Mouse (Mus musculus) forebrain, embryonic 13.5 days (tissue): ENCODE results near the gene Prkg1. TPM values are rescaled to one million over a fixed set of nuclear protein-coding genes. Genes with fewer than 3 reads are reported as not detected.

ENCODE experiments used
- ATAC-seq: fragments of 200-750 bp; cut with Nextera tagmentation; 2 replicates; pipeline ENCODE4 v1.8.0; 2017
- H3K27ac ChIP-seq: fragments of 300-500 bp; sonication (generic); 2 replicates; pipeline ENCODE4 v1.5.1; 2015; ENCODE audit warnings: inconsistent platforms, mild to moderate bottlenecking, moderate library complexity
- H3K27me3 ChIP-seq: fragments of 300-500 bp; sonication (generic); 2 replicates; pipeline ENCODE4 v1.6.1; 2015; ENCODE audit warnings: mild to moderate bottlenecking, inconsistent platforms
- H3K36me3 ChIP-seq: fragments of 300-500 bp; sonication (generic); 2 replicates; pipeline ENCODE4 v1.6.1; 2015; ENCODE audit warnings: mild to moderate bottlenecking, inconsistent platforms; ENCODE audit not compliant: poor library complexity, severe bottlenecking
- H3K4me1 ChIP-seq: fragments of 300-500 bp; sonication (generic); 2 replicates; pipeline ENCODE4 v1.6.1; 2015; ENCODE audit warnings: inconsistent platforms
- H3K4me2 ChIP-seq: fragments of 300-500 bp; sonication (generic); 2 replicates; pipeline ENCODE4 v1.6.1; 2015; ENCODE audit warnings: inconsistent platforms, mild to moderate bottlenecking, moderate library complexity
- H3K4me3 ChIP-seq: fragments of 300-500 bp; sonication (generic); 2 replicates; pipeline ENCODE4 v1.5.1; 2015; ENCODE audit warnings: mild to moderate bottlenecking, inconsistent platforms
- H3K9ac ChIP-seq: fragments of 300-500 bp; sonication (generic); 2 replicates; pipeline ENCODE4 v1.6.1; 2015; ENCODE audit warnings: mild to moderate bottlenecking, inconsistent platforms
- H3K9me3 ChIP-seq: fragments of 300-500 bp; sonication (generic); replicated peaks from 2 replicates; pipeline ENCODE4 v1.6.1; 2016; ENCODE audit warnings: inconsistent platforms
- WGBS: fragments of 180-500 bp; shearing (Covaris S2); methylation state at CpG from one replicate; pipeline ENCODE4 v1.1.7; 2015; 5-methylcytosine and 5-hydroxymethylcytosine counted together
- polyA plus RNA-seq: library from polyadenylated mRNA; unstranded; fragments of >200 nt; fragmentation: Nextera tagmentation; extraction: Ambion mirVana; gene quantifications from 2 replicates; pipeline ENCODE4 v1.2.1, GENCODE M21; 2015

The Prkg1 gene
- polyA plus RNA-seq, 1 experiment from 2014 or later = 1.3 TPM

DNA sequence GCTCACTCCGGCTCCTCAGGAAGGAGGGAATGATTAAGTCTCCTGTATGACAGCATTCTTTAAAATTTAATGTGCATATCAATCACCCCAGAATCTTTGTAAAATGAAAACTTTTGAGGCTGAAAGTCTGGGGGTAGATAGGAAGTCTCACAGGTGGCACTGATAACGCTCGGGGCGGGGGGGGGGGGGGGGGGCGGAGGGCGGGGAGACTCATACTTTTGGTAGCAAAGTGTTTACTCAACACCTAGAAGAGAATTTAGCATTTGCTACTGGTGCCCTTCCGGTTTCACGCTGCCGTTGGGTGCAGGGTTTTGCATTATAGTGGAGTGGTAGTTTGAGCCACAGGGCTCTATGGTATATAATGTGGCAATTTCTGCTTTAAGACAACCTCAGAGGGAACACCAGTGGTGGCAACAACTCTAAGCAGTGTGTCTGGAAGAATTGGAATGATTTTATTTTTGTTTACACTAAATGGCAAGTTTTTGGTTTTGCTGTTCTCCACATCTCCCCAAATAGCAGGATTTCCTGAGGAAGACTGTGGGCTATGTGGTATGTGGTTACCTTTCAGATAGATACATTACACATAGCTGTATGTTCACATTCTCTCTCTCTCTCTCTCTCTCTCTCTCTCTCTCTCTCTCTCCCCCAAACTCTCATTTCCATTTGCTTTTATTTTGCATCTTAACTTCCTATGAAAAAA, 427.5 kb downstream of the Prkg1 start:
- no peak overlapping the region for H3K27ac ChIP-seq
- no peaks in the 10 kb centered on the region for H3K4me1 ChIP-seq
- H3K36me3 ChIP-seq = no peaks in the 10 kb centered on the region
- H3K9me3 ChIP-seq = no peaks in the 10 kb centered on the region
- no peak for ATAC-seq
- H3K9ac ChIP-seq = no peak overlapping the region
- no peak overlapping the region for H3K4me2 ChIP-seq
- 91% methylated on average over 8 of the region's 9 CpGs for WGBS
- no peaks in the 10 kb centered on the region for H3K27me3 ChIP-seq
- H3K4me3 ChIP-seq = no peak overlapping the region

DNA sequence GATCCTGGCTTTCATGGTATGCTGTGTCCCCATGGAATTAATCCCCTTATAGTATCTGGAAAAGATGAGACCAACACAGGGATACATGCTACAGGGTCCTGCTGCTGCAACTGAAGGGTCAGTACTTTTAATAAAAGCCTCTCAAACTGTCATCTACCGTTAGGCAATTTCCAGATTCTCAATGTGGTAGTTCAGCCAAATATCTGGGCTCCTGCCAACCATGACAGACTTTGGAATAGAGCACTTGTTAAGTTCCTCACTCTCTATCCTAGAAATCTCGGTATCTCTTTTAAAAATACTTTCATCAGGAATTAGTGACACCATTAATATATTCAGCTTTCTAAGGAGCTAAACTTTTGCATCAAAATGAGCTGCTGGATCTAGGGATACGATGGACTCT, 428.5 kb downstream of the Prkg1 start:
- Histone ChIP-seq H3K36me3 (no peaks in the 10 kb centered on the region), H3K9ac (no peak overlapping the region), H3K9me3 (no peaks in the 10 kb centered on the region)

DNA sequence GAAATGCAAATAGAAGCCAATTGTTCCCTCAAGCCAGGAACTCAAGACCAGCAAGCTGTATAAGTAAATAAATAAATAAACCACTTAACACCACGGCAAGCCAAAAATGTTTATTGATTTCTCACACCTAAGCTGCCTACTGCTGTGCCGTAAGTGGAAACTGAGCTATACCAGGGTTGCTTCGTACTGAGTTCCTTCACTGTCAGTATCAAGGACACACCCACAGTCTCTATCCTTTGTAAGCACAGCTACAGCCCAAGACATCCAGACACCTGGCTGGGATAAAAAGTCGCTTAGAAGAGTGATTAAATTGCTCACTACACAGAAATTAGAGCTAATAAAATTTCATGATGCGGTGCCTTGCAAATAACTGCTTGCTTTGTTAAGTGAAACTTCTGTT, 434.9 kb downstream of the Prkg1 start:
- Histone ChIP-seq H3K4me1 (no peaks in the 10 kb centered on the region), H3K36me3 (no peaks in the 10 kb centered on the region), H3K9me3 (no peaks in the 10 kb centered on the region), H3K4me3 (no peak overlapping the region), H3K27ac (no peak overlapping the region), H3K27me3 (no peaks in the 10 kb centered on the region), H3K4me2 (no peak overlapping the region), H3K9ac (no peak overlapping the region)
- ATAC-seq = no peak
- WGBS = 77% methylated on average over 5 of the region's 5 CpGs

More for the DNA sequence above, 428.5 kb downstream of the Prkg1 start:
- Histone ChIP-seq H3K4me2 (no peak overlapping the region), H3K4me3 (no peak overlapping the region), H3K27ac (no peak overlapping the region), H3K27me3 (no peaks in the 10 kb centered on the region), H3K4me1 (no peaks in the 10 kb centered on the region)
- no peak for ATAC-seq
- WGBS = 76% methylated on average over 3 of the region's 3 CpGs

DNA sequence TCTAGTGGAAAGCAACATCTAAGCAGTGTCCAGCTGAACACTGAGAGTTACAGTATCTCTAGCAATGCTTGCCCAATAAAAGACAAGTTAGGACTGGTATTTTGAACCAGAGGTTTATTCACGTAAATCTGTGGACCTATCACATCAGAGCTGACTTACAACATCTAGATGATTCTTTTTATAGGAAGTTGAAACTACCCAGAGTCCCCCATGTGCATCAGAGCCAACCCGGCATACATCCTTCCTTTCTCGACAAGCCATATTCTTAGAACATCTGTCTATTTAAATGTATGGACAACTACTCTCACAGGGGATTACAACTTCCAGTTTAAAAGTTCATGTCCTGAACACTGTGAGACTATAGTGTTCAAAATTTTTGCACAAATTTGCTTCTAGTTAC, 460.1 kb downstream of the Prkg1 start:
- no peaks in the 10 kb centered on the region for H3K9me3 ChIP-seq
- WGBS = 92% methylated on average over 3 of the region's 3 CpGs
- H3K36me3 ChIP-seq = no peaks in the 10 kb centered on the region
- no peaks in the 10 kb centered on the region for H3K27me3 ChIP-seq
- no peak overlapping the region for H3K4me3 ChIP-seq
- no peaks in the 10 kb centered on the region for H3K4me1 ChIP-seq
- no peak overlapping the region for H3K27ac ChIP-seq
- H3K4me2 ChIP-seq = no peak overlapping the region
- H3K9ac ChIP-seq = no peak overlapping the region
- no peak for ATAC-seq

DNA sequence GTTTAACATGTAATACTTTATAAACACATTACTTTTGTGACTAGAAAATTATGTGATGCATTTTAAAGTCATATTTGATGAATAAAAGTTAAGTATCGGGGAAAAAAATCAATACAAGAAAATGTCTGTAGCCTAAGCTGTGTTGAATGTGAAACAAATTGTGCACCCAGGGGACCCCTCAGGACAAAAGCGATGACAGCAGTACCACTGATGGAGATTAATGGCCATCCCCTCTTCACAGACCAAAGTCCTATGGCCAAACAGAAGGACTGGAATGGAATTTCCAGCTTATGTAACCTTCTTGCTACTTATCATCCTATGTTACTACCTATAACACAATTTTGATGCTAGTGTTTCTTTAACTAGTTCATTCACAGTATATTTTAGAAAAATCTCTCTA, 473.6 kb downstream of the Prkg1 start:
- no peak for ATAC-seq
- H3K4me2 ChIP-seq = no peak overlapping the region
- H3K27ac ChIP-seq = no peak overlapping the region
- H3K9ac ChIP-seq = no peak overlapping the region
- no peaks in the 10 kb centered on the region for H3K27me3 ChIP-seq
- H3K4me1 ChIP-seq = no peaks in the 10 kb centered on the region
- no peaks in the 10 kb centered on the region for H3K36me3 ChIP-seq
- 91% methylated on average over 2 of the region's 2 CpGs for WGBS
- H3K9me3 ChIP-seq = no peaks in the 10 kb centered on the region
- H3K4me3 ChIP-seq = no peak overlapping the region

DNA sequence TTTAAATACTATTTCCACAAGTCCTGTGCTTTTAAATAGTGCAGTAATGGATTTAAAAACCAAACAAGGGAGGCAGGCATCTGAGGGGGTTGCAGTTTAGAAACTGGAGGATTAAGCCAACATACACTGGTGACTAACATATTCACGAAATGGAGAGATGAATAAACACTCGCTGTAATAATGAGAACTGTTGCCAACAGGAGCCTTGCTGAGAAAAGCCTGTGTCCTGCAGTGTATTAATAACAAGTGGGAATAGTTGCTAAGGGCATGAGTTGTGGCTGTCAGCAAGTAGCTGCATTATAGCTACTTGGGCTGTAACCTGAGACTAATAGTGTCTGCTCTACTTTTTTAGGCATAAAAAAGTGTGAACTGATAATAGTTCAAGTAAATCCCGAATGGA, 480.3 kb downstream of the Prkg1 start:
- 14% methylated on average over 3 of the region's 3 CpGs for WGBS
- H3K9ac ChIP-seq = no peak overlapping the region
- peak; percentile 55 for ATAC-seq

DNA sequence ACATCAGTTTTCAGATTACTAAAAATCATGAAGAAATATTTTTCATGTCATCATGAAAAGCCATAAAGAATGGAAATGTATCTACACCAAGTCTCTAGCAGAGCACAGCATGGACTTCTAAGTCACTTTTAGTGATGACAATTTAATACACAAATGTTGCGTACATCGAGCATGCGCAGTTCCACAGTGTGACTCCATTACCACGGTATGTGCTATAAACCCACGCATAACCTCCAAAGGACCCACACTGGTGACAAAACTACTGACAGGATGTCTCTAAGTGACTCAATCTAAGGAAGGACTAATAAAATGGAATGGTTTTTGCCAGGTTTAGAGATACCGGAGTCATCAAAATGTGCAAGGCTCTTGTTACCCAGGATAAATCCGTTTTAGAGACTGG, 480.7 kb downstream of the Prkg1 start:
- Histone ChIP-seq H3K36me3 (no peaks in the 10 kb centered on the region), H3K27me3 (no peaks in the 10 kb centered on the region), H3K4me2 (no peak overlapping the region), H3K27ac (peak overlapping the region; percentile 21; the same call in 1 of the 2 replicates), H3K9ac (no peak overlapping the region), H3K4me1 (peaks cover 18% of the 10 kb centered on the region), H3K9me3 (no peaks in the 10 kb centered on the region), H3K4me3 (no peak overlapping the region)
- 79% methylated on average over 7 of the region's 7 CpGs for WGBS
- no peak for ATAC-seq

More for the DNA sequence above, 480.3 kb downstream of the Prkg1 start:
- Histone ChIP-seq H3K9me3 (no peaks in the 10 kb centered on the region), H3K27me3 (no peaks in the 10 kb centered on the region), H3K4me1 (peaks cover 18% of the 10 kb centered on the region), H3K4me2 (no peak overlapping the region), H3K4me3 (no peak overlapping the region), H3K36me3 (no peaks in the 10 kb centered on the region), H3K27ac (0 out of 2 replicates have a peak overlapping the region, but pooled peaks have one; percentile 21)

DNA sequence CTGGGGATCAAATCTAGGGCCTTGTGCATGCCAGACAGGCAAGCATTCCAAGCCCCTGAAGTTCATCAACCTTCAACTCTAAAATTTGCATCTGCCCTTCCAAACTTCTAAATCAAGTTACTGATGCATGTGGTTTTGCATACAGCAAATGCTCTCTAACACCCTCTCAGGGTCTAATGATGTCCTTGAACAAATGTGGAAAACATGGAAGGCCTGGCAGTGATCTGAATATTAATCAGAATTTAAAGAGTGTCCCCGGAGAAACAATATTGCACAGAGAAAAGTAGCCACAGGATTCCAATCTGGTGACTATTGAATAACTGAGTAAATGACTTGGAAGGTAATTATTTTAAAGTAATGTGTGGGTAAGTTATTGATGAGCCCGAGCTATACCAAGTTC, 481.2 kb downstream of the Prkg1 start:
- H3K27me3 ChIP-seq = no peaks in the 10 kb centered on the region
- no peak overlapping the region for H3K27ac ChIP-seq
- no peaks in the 10 kb centered on the region for H3K9me3 ChIP-seq
- 18% methylated on average over 2 of the region's 2 CpGs for WGBS
- no peak overlapping the region for H3K4me2 ChIP-seq
- H3K9ac ChIP-seq = no peak overlapping the region
- peaks cover 18% of the 10 kb centered on the region for H3K4me1 ChIP-seq
- ATAC-seq = peak; percentile 67
- no peak overlapping the region for H3K4me3 ChIP-seq
- no peaks in the 10 kb centered on the region for H3K36me3 ChIP-seq

DNA sequence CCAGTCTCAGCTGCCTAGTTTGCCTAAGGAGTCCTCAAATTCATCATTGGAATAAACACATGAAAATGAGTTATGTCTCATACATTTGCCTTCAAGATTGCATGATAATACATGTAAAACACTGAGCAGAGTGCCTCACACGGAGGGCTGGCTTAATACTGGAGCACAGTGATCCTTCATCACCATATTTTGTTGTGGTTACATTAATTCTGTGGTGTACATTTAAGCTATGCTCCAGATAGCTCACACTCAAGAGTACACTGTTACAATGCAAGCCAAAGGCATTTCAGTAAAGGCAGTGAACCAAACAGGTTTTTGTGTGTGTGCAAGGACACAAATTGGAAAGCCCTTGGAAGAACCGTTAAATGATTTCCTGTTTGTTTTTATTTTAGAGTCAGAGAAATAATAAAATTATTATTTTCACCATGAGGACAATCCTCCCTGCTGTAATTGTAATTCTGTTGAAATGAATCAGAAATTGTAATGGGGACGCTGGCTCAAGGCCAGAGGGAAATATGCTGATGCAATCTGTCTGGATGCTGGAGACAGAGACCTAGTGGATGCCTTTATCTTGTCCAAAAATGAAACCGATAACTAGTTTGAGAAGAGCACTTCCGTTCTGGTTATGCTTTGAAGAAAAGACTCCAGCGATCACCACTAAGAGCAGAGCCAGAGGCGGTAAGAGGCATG, 484.9 kb downstream of the Prkg1 start:
- Histone ChIP-seq H3K9ac (no peak overlapping the region), H3K9me3 (no peaks in the 10 kb centered on the region), H3K27ac (no peak overlapping the region), H3K4me1 (peaks cover 15% of the 10 kb centered on the region), H3K36me3 (no peaks in the 10 kb centered on the region), H3K4me2 (no peak overlapping the region), H3K4me3 (no peak overlapping the region), H3K27me3 (no peaks in the 10 kb centered on the region)
- ATAC-seq = peak; percentile 60; the same call in 1 of the 2 replicates
- WGBS = 77% methylated on average over 7 of the region's 7 CpGs

DNA sequence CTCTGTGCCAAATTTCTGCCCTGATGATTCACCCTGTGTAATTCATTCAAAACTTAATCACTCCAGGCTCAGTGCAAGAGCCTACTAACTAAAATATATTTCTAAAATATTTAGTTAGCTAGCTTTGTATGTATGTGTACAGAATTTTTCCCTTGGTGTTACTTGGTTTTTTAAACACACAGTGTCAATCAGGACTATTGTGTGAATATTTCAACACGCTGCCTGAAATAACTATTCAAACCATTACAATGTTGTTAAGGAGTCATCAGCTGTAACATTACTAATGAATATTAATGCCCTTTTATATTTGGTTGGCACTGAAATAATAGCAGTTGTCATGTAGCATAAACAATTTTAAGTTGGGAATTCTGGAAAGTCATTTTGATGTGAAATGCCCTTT, 502.4 kb downstream of the Prkg1 start:
- Histone ChIP-seq H3K27ac (no peak overlapping the region), H3K9ac (no peak overlapping the region), H3K4me3 (no peak overlapping the region), H3K36me3 (no peaks in the 10 kb centered on the region), H3K4me1 (peaks cover 10% of the 10 kb centered on the region), H3K9me3 (no peaks in the 10 kb centered on the region), H3K4me2 (no peak overlapping the region), H3K27me3 (no peaks in the 10 kb centered on the region)
- 51% methylated on average over 1 of the region's 1 CpGs for WGBS
- peak; percentile 43 for ATAC-seq

DNA sequence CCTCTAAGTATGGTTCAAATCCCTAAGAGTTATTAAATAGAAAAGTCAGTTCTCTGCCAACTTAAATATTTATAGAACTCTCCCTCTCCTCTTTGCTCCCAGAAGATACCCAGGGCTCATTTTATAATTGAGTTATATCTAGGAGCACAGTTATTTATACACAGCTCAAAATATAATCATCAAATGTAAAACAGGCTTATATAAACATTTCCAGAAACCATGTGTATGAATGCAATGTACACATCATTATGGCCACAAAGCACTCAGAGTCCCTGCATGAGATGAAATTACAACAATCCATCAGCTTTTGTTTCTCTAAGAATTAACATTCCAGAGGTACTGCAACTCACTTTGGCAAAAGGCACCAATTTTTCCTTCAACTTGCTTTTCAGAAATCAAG, 504.3 kb downstream of the Prkg1 start:
- no peaks in the 10 kb centered on the region for H3K27me3 ChIP-seq
- H3K36me3 ChIP-seq = no peaks in the 10 kb centered on the region
- no peak overlapping the region for H3K27ac ChIP-seq
- no peak overlapping the region for H3K4me3 ChIP-seq
- peaks cover 10% of the 10 kb centered on the region for H3K4me1 ChIP-seq
- H3K4me2 ChIP-seq = no peak overlapping the region
- H3K9me3 ChIP-seq = no peaks in the 10 kb centered on the region
- ATAC-seq = no peak
- no peak overlapping the region for H3K9ac ChIP-seq

DNA sequence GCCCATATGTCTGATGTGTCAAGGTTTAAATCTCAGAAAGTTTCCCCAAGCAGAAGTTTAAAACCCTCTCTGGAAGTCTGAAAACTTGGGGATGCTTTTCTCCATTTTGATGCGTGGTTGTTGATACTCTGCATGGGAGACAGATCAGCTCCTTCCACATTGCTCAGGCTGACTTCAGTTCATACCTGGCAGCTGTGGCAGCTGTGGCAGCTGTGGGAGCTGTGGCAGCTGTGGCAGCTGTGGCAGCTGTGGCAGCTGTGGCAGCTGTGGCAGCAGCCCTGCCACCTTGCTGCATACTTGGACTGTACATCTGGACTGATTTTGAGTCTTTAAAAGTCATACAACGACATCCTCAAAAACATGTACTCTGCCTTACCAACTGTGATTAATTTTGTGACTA, 509.1 kb downstream of the Prkg1 start:
- Histone ChIP-seq H3K9me3 (no peaks in the 10 kb centered on the region), H3K9ac (no peak overlapping the region), H3K4me2 (no peak overlapping the region), H3K36me3 (no peaks in the 10 kb centered on the region), H3K27ac (no peak overlapping the region), H3K27me3 (no peaks in the 10 kb centered on the region), H3K4me1 (no peaks in the 10 kb centered on the region), H3K4me3 (no peak overlapping the region)
- ATAC-seq = no peak
- 87% methylated on average over 2 of the region's 2 CpGs for WGBS

DNA sequence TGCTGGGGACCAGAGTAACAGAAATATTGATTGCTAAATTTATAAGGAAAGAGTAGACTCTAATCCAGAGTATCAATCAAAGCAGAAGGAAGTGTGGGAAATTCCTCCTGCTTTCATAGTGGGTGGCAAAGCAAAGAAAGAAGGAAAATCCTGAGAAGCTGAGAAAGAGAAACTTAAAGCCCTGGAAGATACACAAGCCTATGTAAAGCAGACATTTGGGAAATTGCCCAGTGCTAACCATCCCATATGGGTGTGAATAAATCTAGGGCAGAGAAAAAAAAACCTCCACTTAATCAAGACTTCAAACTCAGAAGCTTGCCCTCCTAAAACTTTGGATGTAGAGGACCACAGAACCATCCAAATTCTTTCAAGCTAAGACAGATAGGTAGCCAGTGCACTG, 532.4 kb downstream of the Prkg1 start:
- Histone ChIP-seq H3K9me3 (no peaks in the 10 kb centered on the region), H3K27me3 (no peaks in the 10 kb centered on the region), H3K4me1 (no peaks in the 10 kb centered on the region), H3K27ac (no peak overlapping the region), H3K36me3 (no peaks in the 10 kb centered on the region), H3K4me2 (no peak overlapping the region), H3K9ac (no peak overlapping the region), H3K4me3 (no peak overlapping the region)
- no peak for ATAC-seq
